8 mouse cellular contexts compared by ENCODE assay signal in genomic region chr3:36531979-36532542, GRCm38 (mm10). TPM values are rescaled to one million over a fixed set of nuclear protein-coding genes. Genes with fewer than 3 reads are reported as not detected.
DNase-seq lines count a peak whose midpoint lies in the region; ATAC-seq and TF ChIP-seq lines count a peak whose summit lies in the region.

No protein-coding gene starts in this region.

- WGBS in forebrain, postnatal 0 days, result 20% methylated on average over 18 of the region's 18 CpGs
- 6% methylated on average over 18 of the region's 18 CpGs for WGBS in liver, embryonic 15.5 days (ENCODE audit: insufficient replicate concordance)
- WGBS in stomach, postnatal 0 days, result 3% methylated on average over 18 of the region's 18 CpGs

- H3K4me3 ChIP-seq in forebrain, postnatal 0 days (ENCODE audit: low read depth, low read length), result 0 out of 2 replicates have a peak overlapping the region, but pooled peaks have one; percentile 5
- peak overlapping the region; percentile 40 for H3K4me3 ChIP-seq in liver, embryonic 15.5 days (replicated peaks)
- H3K4me3 ChIP-seq in stomach, postnatal 0 days (ENCODE audit: low read depth, low read length), result peak overlapping the region; percentile 41

- H3K9me3 ChIP-seq in forebrain, postnatal 0 days (ENCODE audit: low read length), result no peaks in the 10 kb centered on the region
- no peaks in the 10 kb centered on the region for H3K9me3 ChIP-seq in liver, embryonic 15.5 days (replicated peaks)
- H3K9me3 ChIP-seq in stomach, postnatal 0 days (ENCODE audit: control insufficient read depth, low read length), result no peaks in the 10 kb centered on the region

- H3K27ac ChIP-seq in forebrain, postnatal 0 days (ENCODE audit: low read depth, low read length), result no peak overlapping the region
- no peak overlapping the region for H3K27ac ChIP-seq in liver, embryonic 15.5 days (replicated peaks)
- H3K27ac ChIP-seq in stomach, postnatal 0 days (replicated peaks), result no peak overlapping the region

- no peak for ATAC-seq in forebrain, postnatal 0 days
- ATAC-seq in liver, embryonic 15.5 days (ENCODE audit: insufficient read depth), result no peak
- ATAC-seq in stomach, postnatal 0 days (ENCODE audit: low FRiP score, low TSS enrichment), result no peak

- no peak for TF ChIP-seq EP300 in stomach, postnatal 0 days (optimal IDR thresholded peaks at IDR 0.05)

- H3K27me3 ChIP-seq in forebrain, postnatal 0 days (ENCODE audit: insufficient read depth, low read length), result no peaks in the 10 kb centered on the region
- H3K27me3 ChIP-seq in liver, embryonic 15.5 days, result peaks cover 28% of the 10 kb centered on the region
- no peaks in the 10 kb centered on the region for H3K27me3 ChIP-seq in stomach, postnatal 0 days (ENCODE audit: control insufficient read depth, insufficient read depth, low read length)

- TF ChIP-seq CTCF in forebrain, postnatal 0 days (IDR thresholded peaks at IDR 0.05; ENCODE audit: low read depth), result no peak
- TF ChIP-seq CTCF in stomach, postnatal 0 days (IDR thresholded peaks at IDR 0.05; ENCODE audit: low read depth), result no peak

- H3K36me3 ChIP-seq in forebrain, postnatal 0 days (ENCODE audit: insufficient read depth), result no peaks in the 10 kb centered on the region
- no peaks in the 10 kb centered on the region for H3K36me3 ChIP-seq in liver, embryonic 15.5 days (replicated peaks)
- H3K36me3 ChIP-seq in stomach, postnatal 0 days (ENCODE audit: control insufficient read depth, insufficient read depth, low read length), result no peaks in the 10 kb centered on the region

- peak overlapping the region; percentile 37 for H3K4me2 ChIP-seq in forebrain, postnatal 0 days (ENCODE audit: low read depth)
- H3K4me2 ChIP-seq in liver, embryonic 15.5 days, result peak overlapping the region; percentile 56
- peak overlapping the region; percentile 64 for H3K4me2 ChIP-seq in stomach, postnatal 0 days (replicated peaks; ENCODE audit: low read depth)

- H3K9ac ChIP-seq in forebrain, postnatal 0 days, result peak overlapping the region; percentile 6; the same call in 1 of the 2 replicates
- H3K9ac ChIP-seq in liver, embryonic 15.5 days, result no peak overlapping the region
- H3K9ac ChIP-seq in stomach, postnatal 0 days (ENCODE audit: low read length), result peak overlapping the region; percentile 43

- DNase-seq in adrenal gland, adult 2 months, result peak; percentile 16
- DNase-seq in adrenal gland, postnatal 4 days (ENCODE audit: low spot score in 2 of 2), result no peak
- peak; percentile 3 for DNase-seq in CD4-positive helper T cell, adult 2 months (ENCODE audit: low read depth, low spot score)
- DNase-seq in forebrain, postnatal 0 days, result peak; percentile 10
- DNase-seq in stomach, postnatal 0 days (ENCODE audit: low spot score), result peak; percentile 31
- no peak for DNase-seq in cerebellum, postnatal 36 days
- DNase-seq in kidney, adult 8-10 months, result no peak

- H3K4me1 ChIP-seq in forebrain, postnatal 0 days (ENCODE audit: insufficient read depth), result 0 out of 2 replicates have a peak, but pooled peaks cover 4% of the 10 kb centered on the region
- peaks cover 4% of the 10 kb centered on the region; the same call in 1 of the 2 replicates for H3K4me1 ChIP-seq in liver, embryonic 15.5 days (replicated peaks)
- 0 out of 2 replicates have a peak, but pooled peaks cover 2% of the 10 kb centered on the region for H3K4me1 ChIP-seq in stomach, postnatal 0 days (replicated peaks; ENCODE audit: control insufficient read depth, insufficient read depth)

RNA-seq across cellular contexts. Expression of gene Gm11549, which starts 10.4 kb away (rescaled TPM):
- total RNA-seq in adrenal gland, adult 2 months (2021), result under 1 TPM in 1 of 2 experiments, not detected in 1; 0.52 TPM
- 0.09 and 0.12 TPM in 2 replicates for polyA plus RNA-seq in adrenal gland, adult 2 months (2012; rRNA removed)
- total RNA-seq in adrenal gland, postnatal 4 days (2021), result under 1 TPM; 0.37 to 0.53 TPM
- 0.69 and 1.3 TPM in 2 replicates for total RNA-seq in forebrain, postnatal 0 days (2014; rRNA removed)
- 0.45 and 0.68 TPM in 2 replicates for polyA plus RNA-seq in forebrain, postnatal 0 days (2015; fragmentation: Nextera tagmentation; extraction: Ambion mirVana)
- not detected in 2 replicates for polyA plus RNA-seq in liver, embryonic 15.5 days (2015; fragmentation: Nextera tagmentation; extraction: Ambion mirVana)
- polyA plus RNA-seq in stomach, postnatal 0 days (2015; fragmentation: Nextera tagmentation; extraction: Ambion mirVana), result 0.33 and 0.34 TPM in 2 replicates

RNA-seq across cellular contexts. Expression of gene Exosc9, which starts 20.3 kb away (rescaled TPM):
- 10 to 100 TPM; 32.4 to 32.6 TPM for total RNA-seq in adrenal gland, adult 2 months (2021)
- 3.2 and 4.5 TPM in 2 replicates for polyA plus RNA-seq in adrenal gland, adult 2 months (2012; rRNA removed)
- 10 to 100 TPM; 44.0 to 46.9 TPM for total RNA-seq in adrenal gland, postnatal 4 days (2021)
- 72.9 and 78.0 TPM in 2 replicates for total RNA-seq in forebrain, postnatal 0 days (2014; rRNA removed)
- polyA plus RNA-seq in forebrain, postnatal 0 days (2015; fragmentation: Nextera tagmentation; extraction: Ambion mirVana), result 76.9 and 81.4 TPM in 2 replicates
- polyA plus RNA-seq in liver, embryonic 15.5 days (2015; fragmentation: Nextera tagmentation; extraction: Ambion mirVana), result 38.1 and 43.7 TPM in 2 replicates
- polyA plus RNA-seq in stomach, postnatal 0 days (2015; fragmentation: Nextera tagmentation; extraction: Ambion mirVana), result 30.2 and 33.5 TPM in 2 replicates

RNA-seq across cellular contexts. Expression of gene Ccna2, which starts 39.9 kb away (rescaled TPM):
- total RNA-seq in adrenal gland, adult 2 months (2021), result 1 to 10 TPM; 1.5 to 4.1 TPM
- polyA plus RNA-seq in adrenal gland, adult 2 months (2012; rRNA removed), result 12.2 and 14.5 TPM in 2 replicates
- total RNA-seq in adrenal gland, postnatal 4 days (2021), result 10 to 100 TPM; 54.0 to 56.6 TPM
- total RNA-seq in forebrain, postnatal 0 days (2014; rRNA removed), result 16.8 and 23.9 TPM in 2 replicates
- polyA plus RNA-seq in forebrain, postnatal 0 days (2015; fragmentation: Nextera tagmentation; extraction: Ambion mirVana), result 20.5 and 20.7 TPM in 2 replicates
- polyA plus RNA-seq in liver, embryonic 15.5 days (2015; fragmentation: Nextera tagmentation; extraction: Ambion mirVana), result 251 and 253 TPM in 2 replicates
- polyA plus RNA-seq in stomach, postnatal 0 days (2015; fragmentation: Nextera tagmentation; extraction: Ambion mirVana), result 33.0 and 40.4 TPM in 2 replicates

RNA-seq across cellular contexts. Expression of gene 1810062G17Rik, which starts 56.3 kb away (rescaled TPM):
- 1 to 10 TPM; 1.4 to 2.2 TPM for total RNA-seq in adrenal gland, adult 2 months (2021)
- polyA plus RNA-seq in adrenal gland, adult 2 months (2012; rRNA removed), result 1.9 and 2.0 TPM in 2 replicates
- 1 to 10 TPM; 2.8 to 3.5 TPM for total RNA-seq in adrenal gland, postnatal 4 days (2021)
- total RNA-seq in forebrain, postnatal 0 days (2014; rRNA removed), result not detected in 2 replicates
- polyA plus RNA-seq in forebrain, postnatal 0 days (2015; fragmentation: Nextera tagmentation; extraction: Ambion mirVana), result 0.69 and 0.74 TPM in 2 replicates
- 1.1 and 1.2 TPM in 2 replicates for polyA plus RNA-seq in liver, embryonic 15.5 days (2015; fragmentation: Nextera tagmentation; extraction: Ambion mirVana)
- 3.0 and 4.0 TPM in 2 replicates for polyA plus RNA-seq in stomach, postnatal 0 days (2015; fragmentation: Nextera tagmentation; extraction: Ambion mirVana)

RNA-seq across cellular contexts. Expression of gene Anxa5, which starts 56.4 kb away (rescaled TPM):
- total RNA-seq in adrenal gland, adult 2 months (2021), result 100 to 1,000 TPM; 670 to 728 TPM
- polyA plus RNA-seq in adrenal gland, adult 2 months (2012; rRNA removed), result 1,175 and 1,314 TPM in 2 replicates
- 100 to 1,000 TPM; 338 to 365 TPM for total RNA-seq in adrenal gland, postnatal 4 days (2021)
- 38.6 and 41.2 TPM in 2 replicates for total RNA-seq in forebrain, postnatal 0 days (2014; rRNA removed)
- polyA plus RNA-seq in forebrain, postnatal 0 days (2015; fragmentation: Nextera tagmentation; extraction: Ambion mirVana), result 47.2 and 48.9 TPM in 2 replicates
- polyA plus RNA-seq in liver, embryonic 15.5 days (2015; fragmentation: Nextera tagmentation; extraction: Ambion mirVana), result 76.1 and 91.9 TPM in 2 replicates
- polyA plus RNA-seq in stomach, postnatal 0 days (2015; fragmentation: Nextera tagmentation; extraction: Ambion mirVana), result 168 and 186 TPM in 2 replicates

Comparison
In these comparisons a context has a peak if more than half of its experiments do, and no peak if none do; other contexts are left out.
1. DNase-seq: peak in adrenal gland, adult 2 months (single experiment), CD4-positive helper T cell, adult 2 months (single experiment), forebrain, postnatal 0 days (single experiment) and stomach, postnatal 0 days (single experiment); none in adrenal gland, postnatal 4 days (0 of 2), cerebellum, postnatal 36 days (0 of 2) and kidney, adult 8-10 months (0 of 2).
2. Peak in every context shown above with its lines, with median percentiles within 50 percentile points of each other: H3K4me2 ChIP-seq and H3K4me3 ChIP-seq.